Mouse (Mus musculus): Measurements from ENCODE around the gene Kcnn4. TPM values are rescaled to one million over a fixed set of nuclear protein-coding genes. Genes with fewer than 3 reads are reported as not detected.

Gene Kcnn4
- polyA plus RNA-seq, 2 experiments = 2.4 TPM

DNA sequence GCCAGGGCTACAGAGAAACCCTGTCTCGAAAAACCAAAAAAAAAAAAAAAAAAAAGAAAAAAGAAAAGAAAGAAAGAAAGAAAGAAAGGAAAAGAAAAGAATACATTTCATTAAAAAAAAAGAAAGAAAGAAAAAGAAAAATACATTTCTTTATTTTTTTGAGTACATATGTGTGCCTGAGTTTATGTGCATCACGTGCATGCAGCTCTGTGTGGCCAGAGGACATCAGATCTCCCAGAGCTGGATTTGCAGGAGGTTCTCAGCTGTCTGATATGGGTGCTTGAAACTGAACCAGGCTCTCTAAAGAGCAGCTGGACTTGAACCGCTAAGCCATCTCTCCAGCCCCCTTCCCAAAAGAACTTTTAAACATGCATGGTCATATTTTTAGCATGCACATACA, 24.0 kb downstream of the Kcnn4 start:
- Histone ChIP-seq H3K36me3 (ENCODE audit: control insufficient read depth, insufficient read depth, low read length) (no peaks in the 10 kb centered on the region), H3K27ac (replicated peaks; ENCODE audit: low read depth, low read length) (no peak overlapping the region), H3K4me3 (replicated peaks; ENCODE audit: low read length) (no peak overlapping the region), H3K9me3 (ENCODE audit: control insufficient read depth, low read length) (no peaks in the 10 kb centered on the region), H3K9ac (ENCODE audit: low read depth, low read length, severe bottlenecking) (no peak overlapping the region), H3K4me1 (ENCODE audit: control insufficient read depth, insufficient read depth, low read length) (peaks cover 25% of the 10 kb centered on the region), H3K4me2 (replicated peaks; ENCODE audit: low read depth, low read length, severe bottlenecking) (no peak overlapping the region), H3K27me3 (ENCODE audit: control insufficient read depth, insufficient read depth, low read length) (no peaks in the 10 kb centered on the region)
- TF ChIP-seq POLR2A (IDR thresholded peaks at IDR 0.05; ENCODE audit: borderline replicate concordance, extremely low read depth, insufficient read depth, insufficient read length) = no peak
- DNase-seq (ENCODE audit: low spot score) (no peak), ATAC-seq (ENCODE audit: low FRiP score, low read depth) (no peak)
- 67% methylated on average over 2 of the region's 3 CpGs for WGBS

DNA sequence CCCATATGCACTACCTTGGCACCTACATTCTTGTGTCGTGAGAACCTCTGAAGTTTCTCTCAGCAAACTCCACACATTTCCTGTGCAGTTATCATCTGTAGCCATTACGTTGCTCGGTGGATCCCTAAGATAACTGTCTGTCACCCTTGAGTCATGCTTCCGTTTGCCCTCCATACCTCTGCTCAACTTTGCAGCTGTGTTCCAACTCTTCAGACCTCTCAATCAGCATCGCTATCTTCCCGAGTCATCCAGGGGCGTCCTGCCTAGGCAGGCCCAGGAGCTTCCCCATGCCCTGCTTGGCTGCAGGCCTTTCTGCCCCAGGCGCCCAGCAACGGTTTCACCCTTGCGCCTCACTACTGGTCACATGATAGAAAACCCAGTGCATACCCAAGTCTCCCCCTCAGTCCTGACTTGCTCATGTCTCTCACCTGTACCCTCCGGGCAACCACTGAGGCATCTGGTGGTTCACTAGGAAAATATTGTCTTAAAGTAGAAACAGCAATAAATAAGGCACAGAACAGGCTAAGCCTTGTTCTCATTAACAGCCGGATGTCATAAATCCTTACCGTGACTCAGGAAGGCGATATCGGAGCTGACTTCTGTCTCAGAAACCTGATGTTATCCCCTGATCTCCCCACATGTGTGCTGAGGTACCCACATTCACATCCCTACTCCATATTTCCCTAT, 24.6 kb downstream of the Kcnn4 start:
- no peak overlapping the region; the same call in 1 of the 2 replicates for H3K9ac ChIP-seq (ENCODE audit: low read depth, low read length, severe bottlenecking)
- DNase-seq (ENCODE audit: low spot score) = peak; percentile 56
- peak overlapping the region; percentile 19; the same call in 1 of the 2 replicates for H3K27ac ChIP-seq (replicated peaks; ENCODE audit: low read depth, low read length)
- no peaks in the 10 kb centered on the region for H3K36me3 ChIP-seq (ENCODE audit: control insufficient read depth, insufficient read depth, low read length)
- H3K4me3 ChIP-seq (replicated peaks; ENCODE audit: low read length) = no peak overlapping the region
- no peak overlapping the region for H3K4me2 ChIP-seq (replicated peaks; ENCODE audit: low read depth, low read length, severe bottlenecking)
- peaks cover 22% of the 10 kb centered on the region for H3K4me1 ChIP-seq (ENCODE audit: control insufficient read depth, insufficient read depth, low read length)
- no peak for ATAC-seq (ENCODE audit: low FRiP score, low read depth)
- 22% methylated on average over 15 of the region's 15 CpGs for WGBS
- H3K27me3 ChIP-seq (ENCODE audit: control insufficient read depth, insufficient read depth, low read length) = no peaks in the 10 kb centered on the region
- no peak for TF ChIP-seq POLR2A (IDR thresholded peaks at IDR 0.05; ENCODE audit: borderline replicate concordance, extremely low read depth, insufficient read depth, insufficient read length)
- no peaks in the 10 kb centered on the region for H3K9me3 ChIP-seq (ENCODE audit: control insufficient read depth, low read length)

DNA sequence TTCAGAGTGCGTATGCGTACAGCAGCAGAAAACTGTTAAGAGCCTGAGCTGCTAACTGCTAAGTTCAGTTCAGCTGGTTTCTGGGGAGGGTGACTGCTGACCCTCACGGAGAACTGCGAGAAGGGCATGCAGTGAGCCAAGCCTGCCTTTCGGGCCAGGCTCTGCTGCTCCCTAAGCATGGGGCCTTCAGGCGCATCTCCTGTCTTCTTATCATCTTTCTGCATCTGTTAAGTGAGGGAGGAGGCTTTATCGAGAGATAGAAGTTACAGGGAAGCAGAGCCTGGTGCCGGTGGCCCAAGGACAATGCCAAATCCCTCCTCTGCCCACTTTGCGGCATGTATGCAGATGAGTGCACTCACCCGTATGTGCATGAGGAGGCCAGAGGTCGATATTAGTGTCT, 26.8 kb downstream of the Kcnn4 start:
- H3K4me1 ChIP-seq (ENCODE audit: control insufficient read depth, insufficient read depth, low read length) = peaks cover 11% of the 10 kb centered on the region
- H3K27ac ChIP-seq (replicated peaks; ENCODE audit: low read depth, low read length) = no peak overlapping the region
- 83% methylated on average over 11 of the region's 11 CpGs for WGBS
- H3K9me3 ChIP-seq (ENCODE audit: control insufficient read depth, low read length) = no peaks in the 10 kb centered on the region
- no peaks in the 10 kb centered on the region for H3K27me3 ChIP-seq (ENCODE audit: control insufficient read depth, insufficient read depth, low read length)
- H3K9ac ChIP-seq (ENCODE audit: low read depth, low read length, severe bottlenecking) = no peak overlapping the region
- no peak overlapping the region for H3K4me2 ChIP-seq (replicated peaks; ENCODE audit: low read depth, low read length, severe bottlenecking)
- no peak for ATAC-seq (ENCODE audit: low FRiP score, low read depth)
- DNase-seq (ENCODE audit: low spot score) = no peak
- TF ChIP-seq POLR2A (IDR thresholded peaks at IDR 0.05; ENCODE audit: borderline replicate concordance, extremely low read depth, insufficient read depth, insufficient read length) = no peak
- H3K36me3 ChIP-seq (ENCODE audit: control insufficient read depth, insufficient read depth, low read length) = no peaks in the 10 kb centered on the region
- no peak overlapping the region for H3K4me3 ChIP-seq (replicated peaks; ENCODE audit: low read length)

DNA sequence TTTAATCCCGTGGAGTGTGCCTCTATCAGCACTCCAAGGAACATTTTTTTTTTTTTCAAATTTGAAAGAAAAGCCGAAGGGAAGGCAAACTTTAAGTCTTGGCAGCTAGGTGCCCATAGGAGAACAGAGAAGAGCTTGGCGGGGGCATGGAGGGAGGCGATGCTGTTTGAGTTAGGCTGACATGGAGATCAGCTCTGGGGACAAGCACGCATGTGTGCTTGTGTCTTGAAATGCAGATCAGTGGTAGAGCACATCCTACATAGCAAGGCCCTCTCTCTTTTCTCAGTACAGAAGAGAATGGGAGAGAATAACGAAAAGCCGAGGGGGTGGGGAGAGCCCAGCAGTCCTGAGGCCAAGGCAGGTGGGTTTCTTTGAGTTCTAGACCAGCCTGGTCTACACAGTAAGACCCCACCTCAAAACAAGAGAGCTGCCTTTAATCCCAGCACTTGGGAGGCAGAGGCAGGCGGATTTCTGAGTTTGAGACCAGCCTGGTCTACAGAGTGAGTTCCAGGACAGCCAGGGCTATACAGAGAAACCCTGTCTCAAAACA, 28.4 kb downstream of the Kcnn4 start:
- no peaks in the 10 kb centered on the region for H3K27me3 ChIP-seq (ENCODE audit: control insufficient read depth, insufficient read depth, low read length)
- H3K4me1 ChIP-seq (ENCODE audit: control insufficient read depth, insufficient read depth, low read length) = peaks cover 11% of the 10 kb centered on the region
- H3K36me3 ChIP-seq (ENCODE audit: control insufficient read depth, insufficient read depth, low read length) = 0 out of 2 replicates have a peak, but pooled peaks cover 7% of the 10 kb centered on the region
- no peak overlapping the region for H3K9ac ChIP-seq (ENCODE audit: low read depth, low read length, severe bottlenecking)
- DNase-seq (ENCODE audit: low spot score) = no peak
- no peak for ATAC-seq (ENCODE audit: low FRiP score, low read depth)
- no peak overlapping the region for H3K4me3 ChIP-seq (replicated peaks; ENCODE audit: low read length)
- H3K4me2 ChIP-seq (replicated peaks; ENCODE audit: low read depth, low read length, severe bottlenecking) = no peak overlapping the region
- no peak overlapping the region for H3K27ac ChIP-seq (replicated peaks; ENCODE audit: low read depth, low read length)
- WGBS = 95% methylated on average over 8 of the region's 8 CpGs
- TF ChIP-seq POLR2A (IDR thresholded peaks at IDR 0.05; ENCODE audit: borderline replicate concordance, extremely low read depth, insufficient read depth, insufficient read length) = no peak
- H3K9me3 ChIP-seq (ENCODE audit: control insufficient read depth, low read length) = no peaks in the 10 kb centered on the region

GRCm38 (mm10) chr7:24399256-24400081, 29.4 kb downstream of the Kcnn4 start, which contains the start of gene Smg9:
Gene Smg9, plus strand, starts transcription at chr7:24399619.
- Histone ChIP-seq H3K4me2 (replicated peaks; ENCODE audit: low read depth, low read length, severe bottlenecking) (peak within 1 kb of the TSS; percentile 61), H3K36me3 (ENCODE audit: control insufficient read depth, insufficient read depth, low read length) (0 out of 2 replicates have a peak, but pooled peaks cover 10% of the 10 kb centered on the region), H3K27ac (replicated peaks; ENCODE audit: low read depth, low read length) (peak within 1 kb of the TSS; percentile 81), H3K9ac (ENCODE audit: low read depth, low read length, severe bottlenecking) (peak within 1 kb of the TSS; percentile 55), H3K4me1 (ENCODE audit: control insufficient read depth, insufficient read depth, low read length) (peaks cover 7% of the 10 kb centered on the region), H3K27me3 (ENCODE audit: control insufficient read depth, insufficient read depth, low read length) (no peaks in the 10 kb centered on the region), H3K4me3 (replicated peaks; ENCODE audit: low read length) (peak within 1 kb of the TSS; percentile 51), H3K9me3 (ENCODE audit: control insufficient read depth, low read length) (no peaks in the 10 kb centered on the region)
- 3% methylated on average over 65 of the region's 66 CpGs for WGBS
- DNase-seq (ENCODE audit: low spot score) (peak; percentile 98), ATAC-seq (ENCODE audit: low FRiP score, low read depth) (peak; percentile 95)
- peak; percentile 58; the same call in 1 of the 2 replicates for TF ChIP-seq POLR2A (IDR thresholded peaks at IDR 0.05; ENCODE audit: borderline replicate concordance, extremely low read depth, insufficient read depth, insufficient read length)

All from limb, embryonic 14.5 days (tissue).